Mouse (Mus musculus): Measurements from ENCODE around the gene Pptc7.

The Pptc7 gene

GRCm38 (mm10) chr5:122267899-122268298, 16.3 kb upstream of the Pptc7 start:
- DNase-seq: peak; percentile 78 to 82

GRCm38 (mm10) chr5:122268858-122269604, 15.1 kb upstream of the Pptc7 start:
- peak; percentile 59 to 79 for DNase-seq

GRCm38 (mm10) chr5:122272821-122273220, 11.3 kb upstream of the Pptc7 start:
- DNase-seq: no peak

GRCm38 (mm10) chr5:122274785-122275184, 9.4 kb upstream of the Pptc7 start:
- peak; percentile 88 to 90 for DNase-seq

GRCm38 (mm10) chr5:122278946-122279345, 5.2 kb upstream of the Pptc7 start:
- DNase-seq: no peak

- DNase-seq: peak; percentile 69 to 78
These were observed 4.3 kb upstream of the Pptc7 start for GRCm38 (mm10) chr5:122279799-122280421.

- DNase-seq: peak; percentile 67 to 71
These were observed 3.7 kb upstream of the Pptc7 start for GRCm38 (mm10) chr5:122280422-122280826.

GRCm38 (mm10) chr5:122280827-122281462, 3.2 kb upstream of the Pptc7 start:
- DNase-seq: peak; percentile 76 to 84

GRCm38 (mm10) chr5:122283828-122284182, 360 bp upstream of the Pptc7 start:
- no peak for DNase-seq

- peak; percentile 58 to 59 for DNase-seq
These were observed 1.0 kb downstream of the Pptc7 start for GRCm38 (mm10) chr5:122285029-122285766.

GRCm38 (mm10) chr5:122285767-122286150, 1.6 kb downstream of the Pptc7 start:
- no peak for DNase-seq

- no peak for DNase-seq
These were observed 2.0 kb downstream of the Pptc7 start for GRCm38 (mm10) chr5:122286191-122286590.

GRCm38 (mm10) chr5:122287026-122287425, 2.9 kb downstream of the Pptc7 start:
- DNase-seq: no peak

- no peak for DNase-seq
These were observed 4.1 kb downstream of the Pptc7 start for GRCm38 (mm10) chr5:122288147-122288811.

GRCm38 (mm10) chr5:122291149-122291548, 7.0 kb downstream of the Pptc7 start:
- no peak for DNase-seq

GRCm38 (mm10) chr5:122291553-122292339, 7.6 kb downstream of the Pptc7 start:
- DNase-seq: peak; percentile 68 to 76

- DNase-seq: no peak
These were observed 9.0 kb downstream of the Pptc7 start for GRCm38 (mm10) chr5:122293131-122293530.

- DNase-seq: no peak
These were observed 10.1 kb downstream of the Pptc7 start for GRCm38 (mm10) chr5:122294219-122294735.

GRCm38 (mm10) chr5:122295113-122295935, 11.2 kb downstream of the Pptc7 start:
- peak; percentile 52 to 73 for DNase-seq

GRCm38 (mm10) chr5:122300071-122300518, 15.9 kb downstream of the Pptc7 start:
- no peak for DNase-seq
